Mouse (Mus musculus): ENCODE results near the gene Pax8.

Gene Pax8

GRCm38 (mm10) chr2:24413677-24414076, 61.7 kb downstream of the Pax8 start:
- no peak for DNase-seq (ENCODE audit: low read depth, low spot score)

DNA sequence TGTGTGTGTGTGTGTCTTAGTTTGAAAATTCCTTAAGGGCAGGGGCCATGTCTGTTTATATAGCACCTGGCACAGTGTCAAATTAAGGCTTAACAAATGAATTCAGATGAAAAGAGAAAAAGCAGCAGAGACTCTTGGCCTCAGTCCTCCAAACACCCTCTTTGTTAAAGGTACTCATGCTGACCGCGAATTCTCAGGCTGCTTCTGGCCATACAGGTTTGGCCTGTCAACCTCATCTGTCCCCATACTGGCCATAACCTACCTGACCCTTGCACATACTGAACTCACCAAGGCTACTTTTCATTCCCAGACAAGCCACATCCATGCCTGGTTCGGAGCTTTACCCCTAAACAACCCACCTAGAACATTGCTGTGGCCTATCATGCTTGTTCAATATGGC, 62.2 kb downstream of the Pax8 start:
- no peak for DNase-seq (ENCODE audit: low read depth, low spot score)

- DNase-seq (ENCODE audit: low read depth, low spot score), result peak; percentile 76
Measured at GRCm38 (mm10) chr2:24409166-24409565, 66.2 kb downstream of the Pax8 start.

- no peak for DNase-seq (ENCODE audit: low read depth, low spot score)
Measured at GRCm38 (mm10) chr2:24407701-24408485, 67.5 kb downstream of the Pax8 start.

DNA sequence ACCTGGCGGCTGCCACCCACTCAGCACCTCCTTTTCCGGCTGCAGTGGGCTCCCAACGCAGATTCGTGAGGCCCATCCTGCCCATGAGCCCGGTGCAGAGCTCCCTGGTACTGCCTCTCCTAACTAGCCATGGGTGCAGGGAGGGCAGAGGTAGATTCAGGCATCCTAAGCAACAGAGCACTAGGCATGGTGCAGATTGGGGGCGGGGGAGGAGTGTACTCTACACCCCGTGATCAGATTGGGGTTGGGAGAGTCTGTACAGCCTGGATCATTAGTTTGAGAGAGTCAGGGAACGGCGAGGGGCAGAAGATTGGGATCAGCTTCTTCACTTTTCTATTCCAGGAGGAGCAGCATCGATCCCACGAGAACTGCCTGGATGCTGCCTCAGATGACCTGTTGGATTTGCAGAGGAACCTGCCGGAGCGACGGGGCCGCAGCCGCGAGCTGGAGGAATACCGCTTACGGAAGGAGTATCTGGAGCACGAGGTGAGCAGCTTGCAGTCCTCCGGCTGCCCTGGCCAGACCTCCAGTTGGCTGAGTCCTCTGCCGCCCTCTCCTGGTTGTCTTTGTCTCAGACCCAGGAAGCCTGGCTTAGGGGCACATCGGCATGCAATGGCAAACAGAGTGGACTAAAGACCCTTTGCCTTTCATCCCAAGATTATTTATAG, 69.9 kb downstream of the Pax8 start:
- DNase-seq (ENCODE audit: low read depth, low spot score), result peak; percentile 76

DNA sequence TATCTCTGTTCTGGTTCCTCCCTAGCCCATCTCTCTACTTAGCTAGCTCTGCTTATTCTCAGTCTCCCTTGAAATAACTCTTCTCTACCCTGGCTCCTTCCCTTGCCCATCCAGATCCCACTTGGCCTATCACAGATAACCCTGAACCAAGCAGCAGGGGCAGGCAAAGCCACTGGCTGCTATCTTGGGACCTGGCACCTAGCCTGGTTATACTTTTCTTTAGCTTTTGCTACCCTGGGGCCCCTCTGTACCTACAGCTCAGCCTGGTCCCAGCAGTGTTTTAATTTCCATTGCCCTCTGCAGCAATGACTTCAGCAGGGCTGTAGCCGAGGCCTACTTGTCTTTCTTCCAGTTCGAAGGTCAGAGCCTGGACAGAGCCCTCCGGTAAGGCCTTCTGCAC, 74.7 kb downstream of the Pax8 start:
- no peak for DNase-seq (ENCODE audit: low read depth, low spot score)

GRCm38 (mm10) chr2:24397115-24397514, 78.3 kb downstream of the Pax8 start:
- no peak for DNase-seq (ENCODE audit: low read depth, low spot score)

- no peak for DNase-seq (ENCODE audit: low read depth, low spot score)
Measured at GRCm38 (mm10) chr2:24393251-24393650, 82.1 kb downstream of the Pax8 start.

- DNase-seq (ENCODE audit: low read depth, low spot score), result no peak
Measured at GRCm38 (mm10) chr2:24387361-24388283, 87.8 kb downstream of the Pax8 start.

DNA sequence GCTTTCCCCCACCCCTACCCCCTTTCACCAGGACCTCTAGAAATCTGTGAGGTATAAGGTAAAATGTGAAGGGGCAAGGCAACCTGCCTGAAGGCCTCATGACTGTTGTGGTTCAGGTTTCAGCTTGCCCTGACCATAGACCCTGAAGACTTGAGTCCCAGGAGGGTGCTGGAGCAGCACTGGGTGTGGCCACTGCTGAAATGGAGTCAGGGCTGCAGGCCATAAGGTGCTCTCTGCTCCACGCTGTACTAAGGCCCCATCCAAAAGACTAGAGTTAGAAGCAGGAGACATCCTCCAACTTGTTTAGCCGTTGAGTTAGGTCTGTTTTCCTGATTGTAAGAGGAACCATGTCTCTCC, 88.5 kb downstream of the Pax8 start:
- peak; percentile 37 for DNase-seq (ENCODE audit: low read depth, low spot score)

DNA sequence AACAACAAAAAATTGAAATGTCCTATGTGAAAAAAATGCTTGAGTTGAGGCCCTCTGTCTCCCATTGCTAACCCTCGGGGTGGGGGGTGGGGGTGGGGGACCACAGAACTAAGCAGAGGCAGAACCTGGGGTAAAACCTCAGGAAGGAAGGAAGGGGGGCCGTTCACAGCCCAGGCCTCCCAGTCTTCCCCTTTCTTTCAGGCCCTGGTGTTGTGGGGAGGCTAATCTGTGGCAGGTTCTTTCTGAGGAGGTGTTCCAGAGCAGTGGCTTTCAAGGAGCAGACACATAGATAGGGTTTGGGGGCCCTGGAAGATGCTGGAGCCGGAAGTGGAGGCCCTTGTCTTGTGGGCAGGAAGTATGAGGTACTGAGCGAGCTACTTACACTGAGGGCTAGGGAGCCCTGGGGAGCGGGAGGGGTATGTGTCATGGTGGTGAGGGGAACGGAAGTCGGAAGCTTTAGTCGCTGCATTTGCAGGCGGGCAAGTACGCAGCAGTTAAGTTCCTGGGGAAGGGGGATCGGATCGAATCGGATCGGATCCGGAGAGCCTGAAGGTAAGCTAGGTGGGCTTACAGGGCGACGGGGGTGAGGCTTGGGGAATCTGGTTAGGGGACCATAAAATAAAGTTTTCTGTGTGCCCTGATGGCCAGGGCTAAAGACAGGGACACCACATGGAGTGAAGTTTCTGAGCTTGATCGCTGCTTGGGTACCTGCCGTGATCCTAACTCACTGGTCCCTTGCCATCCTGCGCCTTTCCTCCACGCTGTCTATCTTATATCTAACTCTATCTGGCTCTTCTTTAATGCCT, 89.0 kb downstream of the Pax8 start:
- DNase-seq (ENCODE audit: low read depth, low spot score), result peak; percentile 91

DNA sequence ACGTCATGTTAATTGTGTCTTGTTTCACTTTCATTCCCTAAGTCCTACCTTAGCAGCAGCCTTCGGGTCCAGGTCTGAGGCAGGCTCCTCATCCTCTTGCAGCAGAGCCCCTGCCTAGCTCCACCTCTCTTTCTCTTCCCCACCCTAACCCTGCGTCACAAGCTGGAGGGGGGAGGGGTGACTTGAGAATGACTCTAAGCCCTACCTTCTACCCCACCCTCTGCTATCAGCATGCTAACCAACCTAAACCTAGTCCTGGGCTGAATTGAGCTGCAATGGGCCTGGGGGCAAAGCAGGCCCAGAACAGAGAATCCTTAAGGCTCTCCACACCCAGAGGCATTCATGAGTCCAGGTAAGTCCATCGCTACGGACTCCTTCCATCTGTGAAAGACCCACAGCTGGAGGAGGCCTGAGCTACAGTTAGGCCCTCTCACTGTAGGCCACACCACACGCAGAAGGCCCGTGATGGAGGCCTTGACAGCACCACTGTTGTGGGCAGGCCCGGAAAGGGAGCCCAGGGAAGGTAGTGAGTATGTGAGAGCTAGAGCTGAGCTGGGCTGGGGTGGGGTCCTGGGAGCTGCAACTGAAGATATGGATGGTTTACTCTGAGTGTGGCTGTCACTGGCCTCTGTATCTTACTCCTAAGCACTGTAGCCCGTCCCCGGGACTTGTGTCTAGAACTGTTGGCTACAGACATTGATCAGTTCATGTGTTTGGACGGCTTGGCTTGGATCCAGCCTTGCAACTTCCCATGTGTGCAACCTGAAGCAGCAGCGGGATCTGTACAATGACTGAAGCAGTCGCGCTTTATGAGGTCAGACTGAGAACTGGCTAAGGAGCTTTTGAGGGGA, 90.1 kb downstream of the Pax8 start:
- DNase-seq (ENCODE audit: low read depth, low spot score), result peak; percentile 94

DNA sequence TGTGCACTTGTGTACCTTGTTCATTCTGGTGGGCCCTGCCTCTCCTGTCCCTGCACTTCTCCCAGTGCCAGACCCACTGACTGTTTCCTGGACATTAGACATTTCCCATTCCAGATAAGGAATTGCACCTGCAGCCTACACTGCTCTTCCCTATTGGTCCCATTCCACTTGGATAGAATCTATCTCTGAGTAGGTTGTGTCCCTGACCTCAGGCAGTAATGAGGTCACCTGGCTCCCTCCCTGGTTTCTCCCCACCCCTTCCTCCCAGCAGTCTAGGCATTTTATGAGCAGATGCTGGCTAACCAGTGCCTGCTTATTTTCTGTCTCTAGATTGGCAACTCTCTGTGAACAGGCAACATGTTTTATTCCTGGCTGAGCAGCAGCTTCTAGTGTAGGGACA, 91.0 kb downstream of the Pax8 start:
- DNase-seq (ENCODE audit: low read depth, low spot score), result no peak

- peak; percentile 32 for DNase-seq (ENCODE audit: low read depth, low spot score)
Measured at GRCm38 (mm10) chr2:24383636-24384035, 91.8 kb downstream of the Pax8 start.

DNA sequence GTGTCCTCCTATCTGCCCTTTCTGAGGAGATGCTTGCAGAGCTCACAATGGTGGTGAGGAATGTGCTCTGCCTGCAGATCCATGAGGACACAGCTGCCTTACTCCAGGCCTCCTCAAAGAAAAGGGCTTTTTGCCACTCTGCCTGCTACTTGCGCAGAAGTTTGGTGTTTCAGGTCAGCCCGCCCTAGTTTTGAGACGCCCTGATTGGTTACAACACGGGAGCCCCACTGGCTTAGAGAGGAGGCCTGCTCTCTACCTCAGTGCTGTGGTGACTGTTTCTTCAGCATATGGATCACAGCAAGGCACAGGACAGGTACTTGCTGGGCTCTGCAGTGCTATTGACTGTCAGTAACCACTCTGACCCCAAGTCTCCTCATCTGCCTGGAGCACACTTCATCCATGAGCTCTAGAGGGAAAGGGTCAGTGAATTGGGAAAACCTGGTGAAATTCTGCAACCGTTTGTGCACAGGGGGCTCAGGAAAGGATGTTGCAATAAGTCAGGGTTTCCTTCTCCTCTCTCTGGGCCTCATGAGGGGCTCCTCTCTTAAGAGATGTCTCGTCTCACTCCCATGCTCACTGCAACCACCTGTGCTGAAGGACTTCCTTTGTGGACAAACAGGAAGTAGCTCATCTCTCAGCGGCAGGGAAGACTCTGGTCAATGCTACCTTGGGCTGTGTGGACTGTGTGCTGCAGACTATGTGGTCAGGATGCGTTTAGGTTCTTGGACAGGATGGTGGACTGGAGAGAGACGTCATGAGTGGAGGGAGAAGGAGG, 92.8 kb downstream of the Pax8 start:
- DNase-seq (ENCODE audit: low read depth, low spot score), result peak; percentile 23

DNA sequence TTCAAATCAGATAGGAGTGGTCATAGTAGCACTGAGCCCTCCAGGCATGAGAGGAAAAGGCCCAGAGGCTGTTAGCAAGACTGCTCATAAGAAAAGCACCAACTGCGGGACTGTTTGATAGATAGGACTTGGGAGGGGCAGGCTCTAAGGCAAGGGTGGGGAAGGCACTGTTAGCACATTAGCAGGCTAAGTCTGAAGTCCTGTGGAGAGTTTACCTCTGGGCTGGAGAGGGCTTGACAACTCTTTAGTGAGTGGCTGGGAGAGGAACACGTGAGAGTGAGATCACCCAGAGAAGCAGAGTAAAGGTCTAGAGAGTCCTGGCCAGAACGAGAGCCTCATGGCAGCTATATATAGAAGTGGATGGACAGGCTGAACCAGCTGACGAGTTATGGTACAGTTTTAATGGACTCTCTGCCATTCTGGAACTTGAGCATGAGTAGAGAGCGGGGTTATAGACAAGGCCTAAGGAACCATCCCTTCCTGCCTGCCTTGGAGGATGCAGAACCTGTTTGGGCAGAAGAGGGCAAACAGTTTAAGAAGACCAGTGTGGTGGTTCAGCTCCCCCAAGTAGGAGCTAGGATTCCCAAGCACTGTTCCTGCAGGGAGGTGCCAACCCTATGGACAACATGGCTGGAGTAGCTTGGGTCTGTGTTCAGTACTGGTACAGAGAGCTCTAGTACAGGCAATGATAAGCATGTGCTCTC, 96.5 kb downstream of the Pax8 start:
- DNase-seq (ENCODE audit: low read depth, low spot score), result no peak

Data from CD4-positive, CD25-positive, alpha-beta regulatory T cell, adult 2 months (primary cell).